In genomic region chr4:137369954-137370750, GRCm38 (mm10) we compare ENCODE assay signal across 7 mouse cellular contexts. TPM values are rescaled to one million over a fixed set of nuclear protein-coding genes. Genes with fewer than 3 reads are reported as not detected.
A peak's percentile ranks its signal among the peaks of the same experiment; 100 is the strongest.
DNase-seq lines count a peak whose midpoint lies in the region; ATAC-seq and TF ChIP-seq lines count a peak whose summit lies in the region.

No protein-coding gene starts in this region.

- H3K9ac ChIP-seq in ES-Bruce4 (ENCODE audit: low read depth, poor library complexity, severe bottlenecking) = peak overlapping the region; percentile 65
- H3K9ac ChIP-seq in stomach, embryonic 15.5 days = peak overlapping the region; percentile 29; the same call in 1 of the 2 replicates

- peaks cover 6% of the 10 kb centered on the region for H3K4me1 ChIP-seq in ES-Bruce4 (ENCODE audit: control insufficient read depth, insufficient read depth, low read length)
- peaks cover 35% of the 10 kb centered on the region for H3K4me1 ChIP-seq in forebrain, embryonic 10.5 days
- H3K4me1 ChIP-seq in megakaryocyte, embryonic 14.5 days = peaks cover 89% of the 10 kb centered on the region
- peaks cover 20% of the 10 kb centered on the region for H3K4me1 ChIP-seq in stomach, embryonic 15.5 days

- 0 out of 2 replicates have a peak, but pooled peaks have one; percentile 6 for TF ChIP-seq EP300 in ES-Bruce4 (IDR thresholded peaks at IDR 0.05; ENCODE audit: insufficient read depth, low read depth, low read length)

- ATAC-seq in stomach, embryonic 15.5 days (ENCODE audit: insufficient read depth, low FRiP score, low read depth) = peak; percentile 67

- peak; percentile 53 for DNase-seq in MN1 (ENCODE audit: low spot score)
- DNase-seq in forebrain, embryonic 10.5 days (ENCODE audit: extremely low spot score, low spot score) = peak; percentile 46
- peak; percentile 62 for DNase-seq in heart, postnatal 4 days
- DNase-seq in left cerebral cortex, postnatal 4 days = peak; percentile 31

- no peak for TF ChIP-seq CTCF in ES-Bruce4 (IDR thresholded peaks at IDR 0.05; ENCODE audit: low read depth, low read length)

- no peaks in the 10 kb centered on the region for H3K9me3 ChIP-seq in ES-Bruce4 (replicated peaks; ENCODE audit: control insufficient read depth, insufficient read depth, low read length, poor library complexity, severe bottlenecking)
- no peaks in the 10 kb centered on the region for H3K9me3 ChIP-seq in forebrain, embryonic 10.5 days
- no peaks in the 10 kb centered on the region for H3K9me3 ChIP-seq in megakaryocyte, embryonic 14.5 days
- no peaks in the 10 kb centered on the region for H3K9me3 ChIP-seq in stomach, embryonic 15.5 days

- no peak for TF ChIP-seq POLR2A in ES-Bruce4 (IDR thresholded peaks at IDR 0.05; ENCODE audit: insufficient read depth, low read length)

- no peaks in the 10 kb centered on the region for H3K36me3 ChIP-seq in ES-Bruce4 (ENCODE audit: control insufficient read depth, insufficient read depth, low read length, poor library complexity, severe bottlenecking)
- no peaks in the 10 kb centered on the region for H3K36me3 ChIP-seq in forebrain, embryonic 10.5 days (replicated peaks)
- no peaks in the 10 kb centered on the region for H3K36me3 ChIP-seq in megakaryocyte, embryonic 14.5 days (replicated peaks; ENCODE audit: low read length)
- no peaks in the 10 kb centered on the region for H3K36me3 ChIP-seq in stomach, embryonic 15.5 days

- intact Hi-C loops in left cerebral cortex, postnatal 4 days (cut with DNase I) = no loop called here

- H3K4me2 ChIP-seq in stomach, embryonic 15.5 days = peak overlapping the region; percentile 72

- WGBS in forebrain, embryonic 10.5 days = 13% methylated on average over 28 of the region's 29 CpGs
- WGBS in stomach, embryonic 15.5 days = 7% methylated on average over 27 of the region's 29 CpGs

- no peak overlapping the region for H3K27ac ChIP-seq in ES-Bruce4 (ENCODE audit: insufficient read depth, low read length)
- H3K27ac ChIP-seq in forebrain, embryonic 10.5 days = peak overlapping the region; percentile 86
- peak overlapping the region; percentile 45; the same call in 1 of the 2 replicates for H3K27ac ChIP-seq in stomach, embryonic 15.5 days

- peak overlapping the region; percentile 44 for H3K4me3 ChIP-seq in ES-Bruce4 (ENCODE audit: low read depth, low read length)
- H3K4me3 ChIP-seq in forebrain, embryonic 10.5 days = peak overlapping the region; percentile 51
- peak overlapping the region; percentile 87 for H3K4me3 ChIP-seq in megakaryocyte, embryonic 14.5 days (replicated peaks)
- H3K4me3 ChIP-seq in stomach, embryonic 15.5 days (replicated peaks) = peak overlapping the region; percentile 33

- no peaks in the 10 kb centered on the region for H3K27me3 ChIP-seq in ES-Bruce4 (ENCODE audit: control insufficient read depth, insufficient read depth, low read length, poor library complexity, severe bottlenecking)
- H3K27me3 ChIP-seq in forebrain, embryonic 10.5 days (ENCODE audit: poor library complexity, severe bottlenecking) = no peaks in the 10 kb centered on the region
- H3K27me3 ChIP-seq in megakaryocyte, embryonic 14.5 days (replicated peaks) = no peaks in the 10 kb centered on the region
- H3K27me3 ChIP-seq in stomach, embryonic 15.5 days (replicated peaks) = no peaks in the 10 kb centered on the region

RNA-seq across cellular contexts. Expression of gene Cdc42, which starts 12.6 kb away (rescaled TPM):
- 462 and 476 TPM in 2 replicates for polyA plus RNA-seq in ES-Bruce4 (2011; ENCODE audit: insufficient read depth, insufficient read length, low read depth, missing spikeins)
- polyA plus RNA-seq in forebrain, embryonic 10.5 days (2016; fragmentation: Nextera tagmentation; extraction: Ambion mirVana) = 567 and 573 TPM in 2 replicates
- 100 to 1,000 TPM; 276 to 285 TPM for total RNA-seq in heart, postnatal 4 days (2021)
- total RNA-seq in left cerebral cortex, postnatal 4 days (2021) = 100 to 1,000 TPM; 568 to 579 TPM
- polyA plus RNA-seq in megakaryocyte, embryonic 14.5 days (2012; ENCODE audit: insufficient read depth, low replicate concordance) = 4.3 and 28.1 TPM in 2 replicates
- polyA plus RNA-seq in stomach, embryonic 15.5 days (2015; fragmentation: Nextera tagmentation; extraction: Ambion mirVana) = 670 and 699 TPM in 2 replicates

RNA-seq across cellular contexts. Expression of gene Cela3a, which starts 39.4 kb away (rescaled TPM):
- polyA plus RNA-seq in ES-Bruce4 (2011; ENCODE audit: insufficient read depth, insufficient read length, low read depth, missing spikeins) = not detected in 2 replicates
- polyA plus RNA-seq in forebrain, embryonic 10.5 days (2016; fragmentation: Nextera tagmentation; extraction: Ambion mirVana) = not detected in 2 replicates
- not detected for total RNA-seq in heart, postnatal 4 days (2021)
- not detected for total RNA-seq in left cerebral cortex, postnatal 4 days (2021)
- polyA plus RNA-seq in megakaryocyte, embryonic 14.5 days (2012; ENCODE audit: insufficient read depth, low replicate concordance) = not detected in 2 replicates
- 0.26 and 0.36 TPM in 2 replicates for polyA plus RNA-seq in stomach, embryonic 15.5 days (2015; fragmentation: Nextera tagmentation; extraction: Ambion mirVana)

Comparison
In these comparisons a context has a peak if more than half of its experiments do, and no peak if none do; other contexts are left out.
1. H3K4me3 ChIP-seq: peak in every context shown above with its lines; median percentile 87 in megakaryocyte, embryonic 14.5 days; 51 in forebrain, embryonic 10.5 days; 44 in ES-Bruce4; 33 in stomach, embryonic 15.5 days.
2. RNA of gene Cdc42, which starts 12.6 kb away (polyA plus RNA-seq): 670 to 699 TPM in stomach, embryonic 15.5 days, 567 to 573 TPM in forebrain, embryonic 10.5 days and 462 to 476 TPM in ES-Bruce4; 4.3 to 28.1 TPM in megakaryocyte, embryonic 14.5 days; every median in the first group is over 10 times any median in the second.
3. Peak in every context shown above with its lines, with median percentiles within 50 percentile points of each other: DNase-seq.